Mouse (Mus musculus) T-helper 2 cell (primary cell): ENCODE data around the gene Borcs7.

Experiments used
- in situ Hi-C: fragments of 300-600 bp; cut with MboI, MseI; formaldehyde crosslinking; loops from one replicate; pipeline ENCODE4 v1.15.1; 2025; ENCODE audit warnings: high pct_unique_total_duplicates

The Borcs7 gene

GRCm38 (mm10) chr19:46689460-46690372, at the start of gene Borcs7:
TSS of gene Borcs7 (plus strand) at chr19:46689906.
- in situ Hi-C loops = no loop called here

- in situ Hi-C loops = no loop called here
Observed at GRCm38 (mm10) chr19:46640780-46641179, 48.9 kb upstream of the Borcs7 start.

DNA sequence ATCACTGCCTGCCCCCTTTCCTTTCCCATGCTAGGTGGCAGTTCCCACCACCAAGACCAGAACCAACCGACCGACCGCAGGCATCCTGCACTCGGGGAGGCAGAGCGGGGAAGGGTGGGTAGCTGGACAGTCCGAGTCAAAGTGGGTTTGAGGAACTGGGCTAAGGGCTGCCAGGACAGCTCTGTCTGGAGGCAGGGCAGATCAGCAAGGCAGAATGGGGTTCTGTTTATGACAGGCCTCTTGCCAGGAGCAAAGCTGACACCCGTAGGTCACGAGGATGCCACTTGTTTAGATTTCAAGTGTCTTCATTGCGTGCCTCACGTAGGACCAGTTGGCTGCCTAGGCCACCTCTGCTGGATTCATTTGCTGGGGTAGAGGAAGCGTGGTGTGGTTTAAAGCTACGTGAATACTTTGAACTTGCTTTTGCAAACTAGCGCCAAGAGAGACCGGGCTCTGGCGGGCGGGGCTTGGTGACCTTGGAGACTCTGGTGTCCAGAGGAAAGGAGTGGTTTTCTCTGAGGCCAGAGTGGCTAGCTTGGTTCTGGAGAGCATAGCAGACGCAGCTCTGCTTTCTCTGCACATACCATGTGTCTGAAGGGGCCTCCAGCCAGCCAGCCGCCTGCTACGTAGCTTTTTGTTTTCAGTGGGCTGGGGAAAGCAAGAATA, 48.2 kb upstream of the Borcs7 start:
- in situ Hi-C loops = no loop called here

GRCm38 (mm10) chr19:46642136-46642753, 47.5 kb upstream of the Borcs7 start:
- in situ Hi-C loops = no loop called here

DNA sequence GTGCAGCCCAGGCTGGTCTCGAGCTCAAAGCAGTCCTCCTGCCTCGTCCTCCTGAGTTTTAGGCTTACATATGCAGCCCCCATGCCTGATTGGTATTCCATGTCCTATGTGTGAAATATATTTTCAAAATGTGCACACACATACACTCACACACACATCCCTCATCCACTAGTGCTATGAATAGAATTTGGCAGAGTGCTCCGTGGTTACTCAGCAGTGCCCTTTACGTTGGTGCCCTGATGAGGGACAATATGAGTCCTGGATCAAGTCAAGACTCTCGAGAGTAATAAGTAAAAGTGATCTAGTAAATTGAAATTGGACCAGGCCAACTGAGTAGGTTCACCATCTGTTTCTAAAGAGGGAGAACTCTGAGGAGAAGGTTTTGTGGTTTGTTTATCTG, 46.5 kb upstream of the Borcs7 start:
- in situ Hi-C loops = no loop called here

DNA sequence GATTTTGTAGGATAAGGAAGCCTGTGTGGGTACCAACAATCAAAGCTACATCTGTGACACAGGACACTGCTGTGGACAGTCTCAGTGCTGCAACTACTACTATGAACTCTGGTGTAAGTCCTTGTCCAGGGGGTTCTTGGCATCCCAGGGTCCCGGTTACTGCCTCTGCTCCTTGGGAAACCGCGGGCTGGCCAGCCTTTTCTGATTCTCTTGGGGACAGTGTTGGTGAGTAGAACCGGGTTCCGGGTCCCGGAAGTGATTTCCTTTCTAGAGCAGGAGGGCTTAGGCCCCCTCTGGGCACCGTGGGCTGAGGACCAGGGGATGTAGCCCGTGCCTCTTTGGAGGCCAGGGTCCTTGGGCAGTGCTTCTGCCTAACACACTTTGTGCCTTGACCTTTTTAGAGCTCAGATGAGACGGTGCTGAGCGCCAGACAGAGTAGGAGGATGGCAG, 45.3 kb upstream of the Borcs7 start:
- in situ Hi-C loops = no loop called here

GRCm38 (mm10) chr19:46644793-46645602, 44.7 kb upstream of the Borcs7 start:
- in situ Hi-C loops = no loop called here

DNA sequence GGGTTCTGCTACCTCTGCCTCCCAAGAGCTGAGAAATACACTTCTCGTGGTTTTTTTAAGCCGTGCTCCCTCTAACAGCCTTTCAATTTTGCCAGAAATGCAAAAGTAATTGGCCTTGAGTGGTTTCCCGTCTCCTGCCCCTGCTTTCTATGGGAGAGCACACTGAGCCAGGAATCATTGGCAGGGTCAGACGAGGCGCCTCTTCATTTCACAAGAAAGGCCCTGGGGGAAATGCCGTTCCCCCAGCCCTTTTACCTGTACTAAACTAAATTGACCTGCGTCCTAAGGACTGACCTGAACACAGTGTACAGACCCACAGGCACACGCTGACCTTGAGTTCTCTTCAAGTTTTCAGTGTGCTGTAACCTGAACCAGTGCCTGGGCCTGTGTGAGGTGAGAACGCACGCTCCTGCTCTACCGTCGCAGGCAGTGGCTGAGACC, 43.6 kb upstream of the Borcs7 start:
- in situ Hi-C loops = no loop called here

DNA sequence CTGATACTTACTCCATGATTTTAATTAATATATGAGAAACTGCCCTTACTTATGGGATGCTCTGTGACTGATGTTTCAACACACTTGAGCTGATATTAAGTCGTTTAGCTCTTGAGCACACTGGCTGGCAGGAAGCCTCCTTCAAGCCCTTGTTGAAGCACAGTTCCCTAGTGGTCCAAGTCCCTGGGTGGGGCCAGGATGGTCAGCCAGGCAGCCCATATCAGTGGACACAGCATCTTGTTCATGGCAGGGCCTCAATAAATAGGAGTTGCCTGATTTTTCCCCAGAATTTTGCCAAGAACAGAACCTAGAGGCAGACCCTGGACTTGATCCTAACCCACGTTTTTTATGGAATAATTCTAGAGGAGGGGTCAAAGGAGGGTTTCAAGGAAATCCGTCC, 42.5 kb upstream of the Borcs7 start:
- in situ Hi-C loops = no loop called here

GRCm38 (mm10) chr19:46647850-46648249, 41.9 kb upstream of the Borcs7 start:
- in situ Hi-C loops = no loop called here

DNA sequence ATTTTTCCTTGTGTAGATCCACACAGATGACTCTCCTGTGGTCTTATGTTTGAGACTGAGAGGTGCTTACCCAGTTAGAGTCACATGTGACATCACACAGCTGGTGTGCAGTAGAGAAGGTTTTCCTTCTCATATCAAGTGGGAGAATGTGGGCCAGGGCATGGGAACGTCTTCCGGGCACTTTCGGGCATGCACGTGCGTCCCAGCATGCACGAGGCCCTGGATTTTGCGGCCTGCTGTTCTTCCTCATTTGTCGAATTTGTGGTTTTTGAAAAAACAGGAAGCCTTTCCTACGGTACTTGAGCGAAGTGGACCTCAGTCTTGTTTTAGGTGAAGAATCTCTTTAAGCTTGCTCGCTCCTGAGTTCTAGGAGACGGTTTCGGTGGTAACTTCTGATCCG, 41.1 kb upstream of the Borcs7 start:
- in situ Hi-C loops = no loop called here

GRCm38 (mm10) chr19:46653188-46653587, 36.5 kb upstream of the Borcs7 start:
- in situ Hi-C loops = no loop called here

GRCm38 (mm10) chr19:46653616-46654235, 36.0 kb upstream of the Borcs7 start:
- in situ Hi-C loops = no loop called here

- in situ Hi-C loops = no loop called here
Observed at GRCm38 (mm10) chr19:46655626-46656025, 34.1 kb upstream of the Borcs7 start.

DNA sequence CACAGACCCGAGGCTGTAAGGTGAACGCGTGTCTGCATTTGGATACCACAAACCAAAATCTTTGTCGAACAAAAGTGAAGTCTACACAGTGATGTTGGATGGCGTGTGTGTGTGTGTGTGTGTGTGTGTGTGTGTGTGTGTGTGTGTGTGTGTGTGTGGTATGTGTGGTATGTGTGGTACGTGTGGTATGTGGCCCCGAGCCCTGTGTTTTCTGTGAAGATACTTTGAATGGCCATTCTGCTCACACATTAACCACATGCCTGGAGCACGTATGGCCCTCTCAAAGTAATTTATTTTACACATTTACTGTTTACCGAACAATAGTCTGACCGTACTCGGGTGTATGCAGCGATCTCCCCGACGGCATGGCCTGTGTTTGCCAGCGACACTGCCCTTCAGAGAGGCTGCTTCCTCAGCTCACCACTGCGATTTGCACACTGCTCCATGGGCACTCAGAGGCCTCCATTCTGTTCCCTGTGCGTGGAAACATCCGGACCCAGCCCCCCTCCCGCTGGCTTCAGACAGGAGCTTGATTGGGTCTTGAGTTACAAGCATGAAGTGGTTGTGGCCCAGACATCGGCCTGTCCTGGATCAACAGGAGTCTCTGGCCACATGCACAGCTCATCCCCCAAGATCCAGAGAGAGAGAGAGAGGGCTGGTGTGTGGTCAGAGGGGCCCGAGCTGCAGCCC, 33.4 kb upstream of the Borcs7 start:
- in situ Hi-C loops = no loop called here

DNA sequence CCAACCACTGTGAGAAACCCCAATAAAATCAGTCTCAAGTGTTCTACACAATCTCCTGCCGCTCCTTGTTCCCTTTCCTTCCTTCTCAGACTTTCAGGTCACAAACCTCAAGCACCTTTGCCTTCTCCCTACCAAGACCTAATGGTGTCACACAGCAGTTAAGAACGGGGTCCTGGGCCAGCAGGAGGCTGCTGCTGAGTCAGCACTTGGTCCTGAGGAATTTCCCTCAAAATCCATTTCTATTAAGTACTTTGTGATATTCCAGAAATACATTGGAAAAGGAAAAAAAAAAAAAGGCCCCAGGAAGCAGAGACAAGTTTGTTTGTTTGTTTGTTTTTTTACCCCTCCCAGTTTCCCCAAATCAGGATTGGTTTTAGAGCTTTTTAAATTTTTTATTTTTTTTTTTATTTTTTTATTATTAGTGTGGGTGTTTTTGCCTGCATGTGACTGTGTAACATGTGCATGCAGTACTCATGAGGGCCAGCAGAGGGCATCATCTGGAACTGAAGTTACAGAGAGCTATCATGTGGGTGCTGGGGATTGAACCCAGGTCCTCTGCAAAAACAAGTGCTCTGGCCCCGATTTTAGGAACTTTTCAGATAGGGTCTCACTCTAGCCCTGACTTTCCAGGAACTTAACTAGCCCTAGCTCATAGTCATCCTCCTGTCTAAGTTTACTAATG, 32.2 kb upstream of the Borcs7 start:
- in situ Hi-C loops = no loop called here

- in situ Hi-C loops = no loop called here
Observed at GRCm38 (mm10) chr19:46658348-46658747, 31.4 kb upstream of the Borcs7 start.

DNA sequence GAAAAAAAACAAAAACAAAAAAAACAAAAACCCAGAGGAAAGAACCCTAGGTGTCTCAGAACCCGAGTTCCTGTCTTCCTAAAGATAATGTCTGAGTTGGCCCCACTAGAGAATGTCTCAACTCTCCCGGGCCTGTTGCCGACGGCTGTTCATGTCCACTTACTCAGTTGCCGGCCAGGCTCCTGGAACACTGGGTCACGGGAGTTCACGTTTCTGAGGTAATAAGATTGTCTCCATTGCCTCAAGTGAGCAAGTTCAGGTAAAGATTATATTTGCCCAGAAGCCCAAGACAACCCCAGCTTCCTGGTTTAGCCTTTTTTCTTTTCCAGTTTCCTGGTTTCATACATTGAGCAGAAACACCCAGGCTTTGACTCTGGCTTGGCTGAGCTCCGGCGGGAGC, 30.9 kb upstream of the Borcs7 start:
- in situ Hi-C loops = no loop called here

DNA sequence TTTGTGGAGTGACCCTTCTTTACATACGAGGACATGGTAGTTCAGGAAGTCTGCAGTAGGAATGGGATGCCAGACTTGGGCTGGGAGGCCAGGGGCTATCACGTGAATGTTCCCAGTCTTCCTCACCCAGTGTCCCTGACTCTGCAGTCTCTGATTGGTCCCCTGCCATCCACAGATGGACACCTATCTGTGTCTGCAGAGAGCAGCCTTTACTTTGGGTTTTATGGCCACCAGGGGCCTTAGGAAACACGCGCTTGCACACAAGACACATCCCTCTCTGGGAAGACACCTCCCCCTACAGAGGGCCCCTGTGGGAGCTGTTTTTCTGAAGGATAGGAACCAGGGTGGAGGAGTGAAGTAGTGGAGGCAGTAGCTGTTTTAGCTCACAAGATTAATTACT, 28.2 kb upstream of the Borcs7 start:
- in situ Hi-C loops = loop anchor here (10.0 kb wide), 2 partner anchors 203 to 1517 kb away; no protein-coding TSS in a partner anchor

- in situ Hi-C loops = loop anchor here (10.0 kb wide), 2 partner anchors 203 to 1517 kb away; no protein-coding TSS in a partner anchor
Observed at GRCm38 (mm10) chr19:46662214-46662613, 27.5 kb upstream of the Borcs7 start.
